Mouse (Mus musculus) liver, adult 2 months (tissue): Measurements from ENCODE around the gene Mapk14. TPM values are rescaled to one million over a fixed set of nuclear protein-coding genes. Genes with fewer than 3 reads are reported as not detected.

Experiments used
- DNase-seq: peaks from one replicate; pipeline ENCODE4 v3.0.0-alpha.2; 2011; ENCODE audit warnings: low read depth, low spot score; ENCODE audit errors: extremely low read depth
- H3K27ac ChIP-seq: fragments of 200-500 bp; replicated peaks from 2 replicates; pipeline ENCODE4 v1.5.1; 2012; ENCODE audit warnings: low read depth, mild to moderate bottlenecking, control low read depth, inconsistent platforms, low read length; ENCODE audit not compliant: insufficient read depth
- H3K27me3 ChIP-seq: fragments of 200-500 bp; 2 replicates; pipeline ENCODE4 v1.6.1; 2012; ENCODE audit warnings: mild to moderate bottlenecking, moderate library complexity, low read length, inconsistent platforms; ENCODE audit not compliant: control insufficient read depth, insufficient read depth
- H3K36me3 ChIP-seq: fragments of 200-500 bp; 2 replicates; pipeline ENCODE4 v1.6.1; 2012; ENCODE audit warnings: low read length, inconsistent platforms; ENCODE audit not compliant: control insufficient read depth, insufficient read depth
- H3K4me1 ChIP-seq: fragments of 200-500 bp; 2 replicates; pipeline ENCODE4 v1.6.1; 2011; ENCODE audit warnings: low read length; ENCODE audit not compliant: control insufficient read depth, insufficient read depth
- H3K4me3 ChIP-seq: fragments of 200-500 bp; 2 replicates; pipeline ENCODE4 v1.5.1; 2011; ENCODE audit warnings: low read depth, mild to moderate bottlenecking, control low read depth, low read length, moderate library complexity; ENCODE audit not compliant: insufficient read depth
- H3K79me2 ChIP-seq: fragments of 200-500 bp; 2 replicates; pipeline ENCODE4 v1.6.1; 2012; ENCODE audit warnings: inconsistent platforms, mild to moderate bottlenecking, low read length, moderate library complexity; ENCODE audit not compliant: control insufficient read depth, insufficient read depth
- H3K9ac ChIP-seq: fragments of 200-500 bp; 2 replicates; pipeline ENCODE4 v1.6.1; 2012; ENCODE audit warnings: low read depth, mild to moderate bottlenecking, control low read depth, inconsistent platforms, low read length
- CTCF ChIP-seq: fragments of 200-500 bp; IDR thresholded peaks from 2 replicates; pipeline ENCODE4 v1.5.1; 2011; ENCODE audit warnings: low read depth, low read length, control low read depth
- POLR2A ChIP-seq: fragments of 200-500 bp; IDR thresholded peaks from 2 replicates; pipeline ENCODE4 v1.6.1; 2011; ENCODE audit warnings: low read length, control low read depth; ENCODE audit not compliant: insufficient read depth; ENCODE audit errors: extremely low read depth
- WGBS: fragments of 180-500 bp; shearing (Covaris S2); methylation state at CpG from one replicate; pipeline ENCODE4 v1.1.7; 2018; 5-methylcytosine and 5-hydroxymethylcytosine counted together
- polyA plus RNA-seq: library from polyadenylated mRNA; depleted of rRNA; stranded (reverse); fragments of >200 nt; gene quantifications from 2 replicates; pipeline ENCODE4 v1.2.3, GENCODE M21; 2012; rRNA removed
- total RNA-seq: library from RNA; depleted of rRNA; stranded (reverse); fragments of >200 nt; gene quantifications from 2 replicates; pipeline ENCODE4 v1.2.3, GENCODE M21; 2014; rRNA removed

Gene Mapk14
- total RNA-seq = 37.7 and 50.8 TPM in 2 replicates
- polyA plus RNA-seq = 51.6 and 55.3 TPM in 2 replicates

GRCm38 (mm10) chr17:28690776-28691686 is at the start of gene Mapk14:
Gene Mapk14, plus strand, starts transcription at chr17:28691329.
- Histone ChIP-seq H3K79me2 (peaks cover 15% of the 10 kb centered on the region), H3K27me3 (no peaks in the 10 kb centered on the region), H3K9ac (peak within 1 kb of the TSS; percentile 98), H3K4me3 (peak within 1 kb of the TSS; percentile 97), H3K4me1 (peaks cover 23% of the 10 kb centered on the region), H3K27ac (peak within 1 kb of the TSS; percentile 83), H3K36me3 (no peaks in the 10 kb centered on the region)
- TF ChIP-seq POLR2A = peak; percentile 98
- TF ChIP-seq CTCF = peak; percentile 93
- DNase-seq = peak; percentile 95
- under 1% methylated on average over 86 of the region's 86 CpGs for WGBS

- no peak for DNase-seq
- H3K27me3 ChIP-seq = no peaks in the 10 kb centered on the region
- TF ChIP-seq CTCF (no peak), POLR2A (no peak)
- no peaks in the 10 kb centered on the region for H3K36me3 ChIP-seq
- 60% methylated on average over 3 of the region's 3 CpGs for WGBS
- H3K9ac ChIP-seq = no peak overlapping the region
- H3K27ac ChIP-seq = no peak overlapping the region
- H3K4me3 ChIP-seq = no peak overlapping the region
- no peaks in the 10 kb centered on the region for H3K4me1 ChIP-seq
- H3K79me2 ChIP-seq = no peaks in the 10 kb centered on the region
Observed at GRCm38 (mm10) chr17:28643697-28644096, 47.4 kb upstream of the Mapk14 start.

- WGBS = 59% methylated on average over 4 of the region's 4 CpGs
- H3K36me3 ChIP-seq = no peaks in the 10 kb centered on the region
Observed at GRCm38 (mm10) chr17:28644112-28644511, 47.0 kb upstream of the Mapk14 start.

GRCm38 (mm10) chr17:28646221-28646620 is 44.9 kb upstream of the Mapk14 start:
- H3K36me3 ChIP-seq = no peaks in the 10 kb centered on the region
- no peak overlapping the region for H3K4me3 ChIP-seq
- no peaks in the 10 kb centered on the region for H3K27me3 ChIP-seq
- H3K9ac ChIP-seq = no peak overlapping the region
- no peaks in the 10 kb centered on the region for H3K79me2 ChIP-seq
- TF ChIP-seq CTCF = no peak
- TF ChIP-seq POLR2A = no peak
- no peaks in the 10 kb centered on the region for H3K4me1 ChIP-seq
- WGBS = 54% methylated on average over 3 of the region's 3 CpGs
- no peak overlapping the region for H3K27ac ChIP-seq
- no peak for DNase-seq

More at GRCm38 (mm10) chr17:28644112-28644511, 47.0 kb upstream of the Mapk14 start:
- H3K4me1 ChIP-seq = no peaks in the 10 kb centered on the region
- H3K4me3 ChIP-seq = no peak overlapping the region
- no peak for TF ChIP-seq CTCF
- TF ChIP-seq POLR2A = no peak
- no peak for DNase-seq
- H3K27ac ChIP-seq = no peak overlapping the region
- no peaks in the 10 kb centered on the region for H3K79me2 ChIP-seq
- no peaks in the 10 kb centered on the region for H3K27me3 ChIP-seq
- H3K9ac ChIP-seq = no peak overlapping the region

GRCm38 (mm10) chr17:28648607-28649370 is 42.3 kb upstream of the Mapk14 start:
- no peaks in the 10 kb centered on the region for H3K36me3 ChIP-seq
- no peak overlapping the region for H3K4me3 ChIP-seq
- H3K9ac ChIP-seq = no peak overlapping the region
- H3K27me3 ChIP-seq = no peaks in the 10 kb centered on the region
- H3K79me2 ChIP-seq = no peaks in the 10 kb centered on the region
- no peaks in the 10 kb centered on the region for H3K4me1 ChIP-seq
- no peak overlapping the region for H3K27ac ChIP-seq
- 49% methylated on average over 6 of the region's 6 CpGs for WGBS
- peak; percentile 22 for DNase-seq
- peak; percentile 77 for TF ChIP-seq CTCF
- TF ChIP-seq POLR2A = no peak
